8 mouse cellular contexts compared by ENCODE assay signal in the genomic region with DNA sequence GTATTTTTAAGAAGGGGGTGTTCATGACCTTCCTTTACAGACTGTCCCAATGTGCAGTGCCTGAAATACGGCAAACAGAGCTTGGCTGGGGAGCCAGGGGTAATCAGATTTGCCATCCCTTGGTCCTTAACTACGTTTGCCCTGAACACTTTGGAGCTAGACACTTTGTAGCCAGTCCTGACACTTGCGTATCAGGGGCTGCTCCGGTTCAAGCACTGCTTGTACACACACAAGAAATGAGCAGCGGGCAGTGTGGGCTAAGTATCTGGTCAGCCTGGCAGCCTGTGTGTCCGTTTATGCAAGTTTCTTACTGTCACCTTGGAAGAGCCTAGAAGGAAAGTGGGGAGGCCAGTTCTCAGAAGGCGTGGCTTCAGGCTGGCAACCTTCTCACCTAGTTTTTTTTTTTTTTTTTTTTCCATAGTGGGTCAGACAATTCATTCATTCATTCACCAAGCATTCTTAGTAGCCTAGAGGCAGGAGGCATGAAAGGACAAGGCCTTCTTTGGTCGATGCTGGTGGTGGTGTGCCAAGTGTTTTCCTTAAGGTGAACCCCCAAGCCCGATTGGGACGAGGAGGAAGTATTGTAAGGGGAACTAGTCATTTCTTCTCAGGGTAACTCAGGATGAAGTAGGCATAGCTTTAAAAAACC. TPM values are rescaled to one million over a fixed set of nuclear protein-coding genes. Genes with fewer than 3 reads are reported as not detected.
A peak's percentile ranks its signal among the peaks of the same experiment; 100 is the strongest.
DNase-seq lines count a peak whose midpoint lies in the region; ATAC-seq and TF ChIP-seq lines count a peak whose summit lies in the region.

No protein-coding gene starts in this region.

- peak; percentile 28 to 43 for DNase-seq in adrenal gland, adult (ENCODE audit: inconsistent age in 2 of 2, low spot score in 1 of 2)
- no peak for DNase-seq in adrenal gland, postnatal 10 days
- peak; percentile 17 for DNase-seq in ES-E14 (ENCODE audit: low read depth, low spot score)
- DNase-seq in limb, embryonic 14.5 days (ENCODE audit: low spot score), result no peak
- no peak for DNase-seq in layer of hippocampus, postnatal 25 days (ENCODE audit: extremely low spot score in 1 of 2, low spot score in 1 of 2)
- no peak for DNase-seq in right cerebral cortex, adult 18-20 months

- no peak for TF ChIP-seq POLR2A in limb, embryonic 14.5 days (IDR thresholded peaks at IDR 0.05; ENCODE audit: borderline replicate concordance, extremely low read depth, insufficient read depth, insufficient read length)

- H3K36me3 ChIP-seq in ES-E14 (ENCODE audit: control insufficient read depth, insufficient read depth, low read length, poor library complexity, severe bottlenecking), result peaks cover 8% of the 10 kb centered on the region; the same call in 1 of the 2 replicates
- no peaks in the 10 kb centered on the region for H3K36me3 ChIP-seq in forebrain, embryonic 16.5 days (ENCODE audit: control insufficient read depth, insufficient read depth)
- H3K36me3 ChIP-seq in limb, embryonic 14.5 days (ENCODE audit: control insufficient read depth, insufficient read depth, low read length), result peaks cover 3% of the 10 kb centered on the region; the same call in 1 of the 2 replicates
- no peaks in the 10 kb centered on the region for H3K36me3 ChIP-seq in neural tube, embryonic 13.5 days

- WGBS in forebrain, embryonic 16.5 days, result 46% methylated on average over 10 of the region's 10 CpGs
- 61% methylated on average over 10 of the region's 10 CpGs for WGBS in limb, embryonic 14.5 days
- 58% methylated on average over 10 of the region's 10 CpGs for WGBS in neural tube, embryonic 13.5 days

- ATAC-seq in forebrain, embryonic 16.5 days, result no peak
- ATAC-seq in limb, embryonic 14.5 days (ENCODE audit: low FRiP score, low read depth), result no peak
- ATAC-seq in neural tube, embryonic 13.5 days (ENCODE audit: low read depth), result no peak

- in situ Hi-C loops in ES-E14 (cut with MboI; ENCODE audit: low sequenced_read_pairs in 2 of 2, unreplicated experiment in 2 of 2), result no loop called here

- peaks cover 0 to 20% of the 10 kb centered on the region in 2 experiments; a peak in 1 of 4 replicates for H3K4me1 ChIP-seq in ES-E14 (ENCODE audit: control insufficient read depth in 2 of 2, insufficient read depth in 2 of 2, low read length in 2 of 2, poor library complexity in 1 of 2)
- peaks cover 18% of the 10 kb centered on the region for H3K4me1 ChIP-seq in forebrain, embryonic 16.5 days (replicated peaks; ENCODE audit: control insufficient read depth, insufficient read depth, low read length)
- H3K4me1 ChIP-seq in limb, embryonic 14.5 days (ENCODE audit: control insufficient read depth, insufficient read depth, low read length), result peaks cover 15% of the 10 kb centered on the region
- peaks cover 25% of the 10 kb centered on the region for H3K4me1 ChIP-seq in neural tube, embryonic 13.5 days (replicated peaks)

- H3K9me3 ChIP-seq in ES-E14 (ENCODE audit: control insufficient read depth, insufficient read depth, low read depth, low read length), result no peaks in the 10 kb centered on the region
- no peaks in the 10 kb centered on the region for H3K9me3 ChIP-seq in forebrain, embryonic 16.5 days (ENCODE audit: control insufficient read depth, low read length)
- no peaks in the 10 kb centered on the region for H3K9me3 ChIP-seq in limb, embryonic 14.5 days (ENCODE audit: control insufficient read depth, low read length)
- H3K9me3 ChIP-seq in neural tube, embryonic 13.5 days, result no peaks in the 10 kb centered on the region

- peak overlapping the region; percentile 69 for H3K9ac ChIP-seq in ES-E14 (ENCODE audit: insufficient read depth, low read depth, low read length, poor library complexity, severe bottlenecking)
- no peak overlapping the region for H3K9ac ChIP-seq in forebrain, embryonic 16.5 days (replicated peaks; ENCODE audit: low read depth, low read length)
- H3K9ac ChIP-seq in limb, embryonic 14.5 days (ENCODE audit: low read depth, low read length, severe bottlenecking), result 0 out of 2 replicates have a peak overlapping the region, but pooled peaks have one; percentile 86
- peak overlapping the region; percentile 90; the same call in 1 of the 2 replicates for H3K9ac ChIP-seq in neural tube, embryonic 13.5 days

- peak overlapping the region; percentile 77 for H3K4me2 ChIP-seq in forebrain, embryonic 16.5 days (ENCODE audit: low read length)
- peak overlapping the region; percentile 52 for H3K4me2 ChIP-seq in limb, embryonic 14.5 days (replicated peaks; ENCODE audit: low read depth, low read length, severe bottlenecking)
- peak overlapping the region; percentile 88 for H3K4me2 ChIP-seq in neural tube, embryonic 13.5 days

- H3K27ac ChIP-seq in ES-E14 (ENCODE audit: insufficient read depth, low read depth, low read length, poor library complexity, severe bottlenecking), result peak overlapping the region; percentile 82; the same call in 1 of the 2 replicates
- H3K27ac ChIP-seq in forebrain, embryonic 16.5 days (ENCODE audit: low read length), result no peak overlapping the region
- no peak overlapping the region for H3K27ac ChIP-seq in limb, embryonic 14.5 days (replicated peaks; ENCODE audit: low read depth, low read length)
- no peak overlapping the region for H3K27ac ChIP-seq in neural tube, embryonic 13.5 days (replicated peaks)

- H3K4me3 ChIP-seq in ES-E14 (ENCODE audit: insufficient read depth in 1 of 2, low read depth in 1 of 2, low read length in 2 of 2, poor library complexity in 1 of 2, severe bottlenecking in 1 of 2), result peak overlapping the region; percentile 73 to 85
- peak overlapping the region; percentile 69; the same call in 1 of the 2 replicates for H3K4me3 ChIP-seq in forebrain, embryonic 16.5 days (replicated peaks; ENCODE audit: low read length)
- H3K4me3 ChIP-seq in limb, embryonic 14.5 days (replicated peaks; ENCODE audit: low read length), result peak overlapping the region; percentile 70
- peak overlapping the region; percentile 80 for H3K4me3 ChIP-seq in neural tube, embryonic 13.5 days

- H3K27me3 ChIP-seq in forebrain, embryonic 16.5 days (replicated peaks; ENCODE audit: control insufficient read depth, insufficient read depth, low read length), result no peaks in the 10 kb centered on the region
- H3K27me3 ChIP-seq in limb, embryonic 14.5 days (ENCODE audit: control insufficient read depth, insufficient read depth, low read length), result no peaks in the 10 kb centered on the region
- H3K27me3 ChIP-seq in neural tube, embryonic 13.5 days, result no peaks in the 10 kb centered on the region

TF ChIP-seq in ES-E14, 5 proteins besides CTCF, POLR2A, EP300 and RAD21:
- TF ChIP-seq MAFK (IDR thresholded peaks at IDR 0.05; ENCODE audit: insufficient read depth, low read depth, low read length) (no peak), CHD2 (IDR thresholded peaks at IDR 0.05; ENCODE audit: low read depth, low read length) (no peak), ZNF384 (IDR thresholded peaks at IDR 0.05; ENCODE audit: low read depth, low read length) (peak; percentile 89), ZC3H11A (IDR thresholded peaks at IDR 0.05; ENCODE audit: borderline replicate concordance, low read depth, low read length) (no peak)

RNA-seq across cellular contexts. Expression of a gene that starts 8.3 kb away (rescaled TPM):
- 1 to 10 TPM; 1.7 to 4.2 TPM for total RNA-seq in adrenal gland, postnatal 10 days (2021)
- 8.9 and 9.3 TPM in 2 replicates for total RNA-seq in ES-E14 (2012; rRNA removed)
- 0.37 TPM in 2 replicates for polyA plus RNA-seq in forebrain, embryonic 16.5 days (2015; fragmentation: Nextera tagmentation; extraction: Ambion mirVana)
- polyA plus RNA-seq in limb, embryonic 14.5 days (2012; rRNA removed), result 0.53 and 0.72 TPM in 2 replicates
- 0.43 and 0.55 TPM in 2 replicates for polyA plus RNA-seq in limb, embryonic 14.5 days (2014; fragmentation: Nextera tagmentation; extraction: Ambion mirVana)
- 0.24 TPM in 1 of 2 replicates, not detected in the other for polyA plus RNA-seq in neural tube, embryonic 13.5 days (2015; fragmentation: Nextera tagmentation; extraction: Ambion mirVana)
- 1 to 10 TPM; 1.3 to 2.3 TPM for total RNA-seq in layer of hippocampus, postnatal 25 days (2021)

RNA-seq across cellular contexts. Expression of a gene that starts 24.4 kb away (rescaled TPM):
- 10 to 100 TPM; 88.4 to 96.8 TPM for total RNA-seq in adrenal gland, postnatal 10 days (2021)
- 107 and 167 TPM in 2 replicates for total RNA-seq in ES-E14 (2012; rRNA removed)
- 157 and 179 TPM in 2 replicates for polyA plus RNA-seq in forebrain, embryonic 16.5 days (2015; fragmentation: Nextera tagmentation; extraction: Ambion mirVana)
- polyA plus RNA-seq in limb, embryonic 14.5 days (2012; rRNA removed), result 67.7 and 71.4 TPM in 2 replicates
- polyA plus RNA-seq in limb, embryonic 14.5 days (2014; fragmentation: Nextera tagmentation; extraction: Ambion mirVana), result 87.9 and 97.7 TPM in 2 replicates
- polyA plus RNA-seq in neural tube, embryonic 13.5 days (2015; fragmentation: Nextera tagmentation; extraction: Ambion mirVana), result 112 and 124 TPM in 2 replicates
- total RNA-seq in layer of hippocampus, postnatal 25 days (2021), result 10 to 100 TPM; 45.5 to 55.2 TPM

Comparison
In these comparisons a context has a peak if more than half of its experiments do, and no peak if none do; other contexts are left out.
1. DNase-seq: peak in adrenal gland, adult (2 of 2) and ES-E14 (single experiment); none in adrenal gland, postnatal 10 days (single experiment), limb, embryonic 14.5 days (single experiment), layer of hippocampus, postnatal 25 days (0 of 2) and right cerebral cortex, adult 18-20 months (single experiment).
2. Peak in every context shown above with its lines, with median percentiles within 50 percentile points of each other: H3K4me3 ChIP-seq and H3K4me2 ChIP-seq.